14 mouse cellular contexts compared by ENCODE assay signal in the genomic region with DNA sequence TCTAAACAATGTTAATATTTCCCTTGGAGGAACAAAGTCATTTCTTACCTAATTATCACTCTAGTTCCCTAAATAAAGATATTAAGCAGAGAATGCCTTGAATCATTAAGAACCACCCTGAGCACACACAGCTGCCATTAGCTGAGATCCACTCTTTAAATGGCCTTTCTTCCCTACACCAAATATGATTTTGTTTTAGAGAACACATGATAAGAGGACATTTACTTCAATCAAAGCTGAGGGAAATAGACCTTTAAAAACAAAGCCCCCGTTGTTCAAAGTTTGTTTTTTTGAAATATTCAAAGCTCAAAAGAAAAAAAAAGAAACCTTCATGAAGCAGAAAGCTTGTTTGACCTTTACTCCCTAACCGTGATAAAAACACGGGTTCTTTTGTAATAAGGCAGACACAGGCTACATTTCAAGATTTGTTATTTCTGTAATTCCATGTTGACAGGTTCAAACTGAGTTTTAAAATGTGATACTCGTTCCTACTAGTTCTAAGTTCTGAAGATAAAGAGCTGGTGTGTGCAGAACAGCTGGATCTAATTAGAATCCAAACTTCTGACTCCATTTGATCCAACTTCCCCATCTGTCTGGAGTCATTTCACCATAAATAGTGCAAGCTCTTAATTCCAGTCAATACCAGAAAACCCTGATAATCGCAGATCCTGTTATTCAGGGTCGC.
DNase-seq lines count a peak whose midpoint lies in the region; ATAC-seq and TF ChIP-seq lines count a peak whose summit lies in the region.
"Had no signal": no experiment of that assay in that cellular context is flagged by ENCODE, and none has a peak within 500 bp of the region (broad histone marks: within the 10 kb centered on the region; RNA-seq: fewer than 3 reads in every experiment).

No protein-coding gene starts in this region.

- H3K4me3 ChIP-seq in kidney, adult 2 months (ENCODE audit: insufficient read depth, low read depth, low read length) = no peak overlapping the region
- H3K4me3 ChIP-seq in lung, postnatal 0 days (ENCODE audit: low read depth, low read length) = no peak overlapping the region
- H3K4me3 ChIP-seq in embryonic facial prominence, embryonic 14.5 days (ENCODE audit: low read depth, low read length) = no peak overlapping the region
- H3K4me3 ChIP-seq: hindbrain, embryonic 15.5 days had no signal

- TF ChIP-seq EP300 in lung, postnatal 0 days (IDR thresholded peaks at IDR 0.05) = no peak

- no peaks in the 10 kb centered on the region for H3K9me3 ChIP-seq in lung, postnatal 0 days (ENCODE audit: low read length)
- no peaks in the 10 kb centered on the region for H3K9me3 ChIP-seq in embryonic facial prominence, embryonic 14.5 days (ENCODE audit: control insufficient read depth, low read length)
- H3K9me3 ChIP-seq: hindbrain, embryonic 15.5 days had no signal

- no peaks in the 10 kb centered on the region for H3K4me1 ChIP-seq in kidney, adult 2 months (ENCODE audit: control insufficient read depth, insufficient read depth, low read length)
- H3K4me1 ChIP-seq in lung, postnatal 0 days (ENCODE audit: insufficient read depth, low read depth, low read length) = no peaks in the 10 kb centered on the region
- no peaks in the 10 kb centered on the region for H3K4me1 ChIP-seq in embryonic facial prominence, embryonic 14.5 days (ENCODE audit: control insufficient read depth, insufficient read depth, low read length)
- H3K4me1 ChIP-seq: hindbrain, embryonic 15.5 days had no signal

- H3K27ac ChIP-seq in kidney, adult 2 months (ENCODE audit: insufficient read depth, low read depth, low read length) = no peak overlapping the region; the same call in 1 of the 2 replicates
- no peak overlapping the region for H3K27ac ChIP-seq in lung, postnatal 0 days (ENCODE audit: low read length)
- no peak overlapping the region for H3K27ac ChIP-seq in embryonic facial prominence, embryonic 14.5 days (replicated peaks; ENCODE audit: low read depth, low read length)
- H3K27ac ChIP-seq: hindbrain, embryonic 15.5 days had no signal

- no peak for TF ChIP-seq POLR2A in kidney, adult 2 months (IDR thresholded peaks at IDR 0.05; ENCODE audit: low read depth, low read length)

- H3K9ac ChIP-seq in lung, postnatal 0 days (replicated peaks; ENCODE audit: low read depth) = no peak overlapping the region
- H3K9ac ChIP-seq in embryonic facial prominence, embryonic 14.5 days (ENCODE audit: low read depth, low read length) = no peak overlapping the region
- H3K9ac ChIP-seq: hindbrain, embryonic 15.5 days had no signal

- whole genome bisulfite sequencing in kidney, adult 2 months = 32% methylated on average over 6 of the region's 6 CpGs
- 35% methylated on average over 6 of the region's 6 CpGs for WGBS in lung, postnatal 0 days
- WGBS in embryonic facial prominence, embryonic 14.5 days = 19% methylated on average over 6 of the region's 6 CpGs

- peak; percentile 30; the same call in 1 of the 2 replicates for ATAC-seq in lung, postnatal 0 days
- peak; percentile 37; the same call in 1 of the 2 replicates for ATAC-seq in embryonic facial prominence, embryonic 14.5 days (ENCODE audit: low read depth)
- no peak for ATAC-seq in megakaryocyte, adult 5-6 weeks (ENCODE audit: poor library complexity, severe bottlenecking)

- no peaks in the 10 kb centered on the region for H3K36me3 ChIP-seq in kidney, adult 2 months (ENCODE audit: control insufficient read depth, insufficient read depth, low read length)
- H3K36me3 ChIP-seq in lung, postnatal 0 days (ENCODE audit: insufficient read depth, low read length) = no peaks in the 10 kb centered on the region
- no peaks in the 10 kb centered on the region for H3K36me3 ChIP-seq in embryonic facial prominence, embryonic 14.5 days (ENCODE audit: control insufficient read depth, insufficient read depth, low read length)
- H3K36me3 ChIP-seq: hindbrain, embryonic 15.5 days had no signal

- H3K4me2 ChIP-seq in lung, postnatal 0 days (replicated peaks; ENCODE audit: low read depth, low read length) = no peak overlapping the region
- H3K4me2 ChIP-seq in embryonic facial prominence, embryonic 14.5 days (ENCODE audit: low read depth, low read length) = no peak overlapping the region
- H3K4me2 ChIP-seq: hindbrain, embryonic 15.5 days had no signal

- TF ChIP-seq CTCF in kidney, adult 2 months (conservative IDR thresholded peaks at IDR 0.05; ENCODE audit: insufficient read depth, insufficient read length, low read depth, low read length) = no peak
- no peak for TF ChIP-seq CTCF in lung, postnatal 0 days (IDR thresholded peaks at IDR 0.05)

- peak; percentile 14 for DNase-seq in kidney, adult 2 months
- DNase-seq in kidney, postnatal 36 days = no peak
- DNase-seq in lung, postnatal 0 days (ENCODE audit: low spot score) = peak; percentile 34
- no peak for DNase-seq in lung, postnatal 4 days
- peak; percentile 73 for DNase-seq in embryonic facial prominence, embryonic 14.5 days (ENCODE audit: low spot score)
- peak; percentile 62 for DNase-seq in mesoderm, embryonic 11.5 days (ENCODE audit: low read depth, low spot score)
- DNase-seq in spleen, postnatal 14 days (ENCODE audit: low spot score in 2 of 2) = no peak
- DNase-seq: cerebellum, adult 9-11 months; layer of hippocampus, adult 9-11 months; left cerebral cortex, postnatal 4 days; right cerebral cortex, adult 18-20 months had no signal

- H3K27me3 ChIP-seq in kidney, adult 2 months (replicated peaks; ENCODE audit: control insufficient read depth, insufficient read depth, low read length) = no peaks in the 10 kb centered on the region
- no peaks in the 10 kb centered on the region for H3K27me3 ChIP-seq in lung, postnatal 0 days (replicated peaks; ENCODE audit: insufficient read depth, low read length)
- no peaks in the 10 kb centered on the region for H3K27me3 ChIP-seq in embryonic facial prominence, embryonic 14.5 days (replicated peaks; ENCODE audit: control insufficient read depth, insufficient read depth, low read length)
- H3K27me3 ChIP-seq: CH12.LX; hindbrain, embryonic 15.5 days had no signal

Comparison
In these comparisons a context has a peak if more than half of its experiments do, and no peak if none do; other contexts are left out.
1. DNase-seq: peak in kidney, adult 2 months (single experiment), lung, postnatal 0 days (single experiment), embryonic facial prominence, embryonic 14.5 days (single experiment) and mesoderm, embryonic 11.5 days (single experiment); none in kidney, postnatal 36 days (0 of 2), lung, postnatal 4 days (0 of 2) and spleen, postnatal 14 days (0 of 2).